Mouse (Mus musculus): ENCODE measurements around the gene Nucks1.

DNA sequence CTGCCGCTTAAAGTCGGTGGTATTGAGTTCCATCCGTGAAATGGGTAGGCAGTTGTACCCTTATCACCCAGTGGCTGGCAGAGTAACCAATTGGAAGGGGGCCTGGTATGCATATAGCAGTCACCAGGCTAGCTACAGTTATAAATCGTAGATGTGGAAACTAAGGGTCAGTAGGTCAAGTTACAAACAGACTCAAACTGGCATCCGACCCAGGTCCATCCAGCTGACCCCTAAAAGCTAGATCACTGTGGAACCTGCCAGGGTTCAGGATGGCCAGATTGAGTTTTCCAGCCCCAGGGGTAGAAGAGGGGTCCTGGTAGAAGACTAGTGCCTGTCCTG, 60.0 kb downstream of the Nucks1 start:
- TF ChIP-seq CTCF (IDR thresholded peaks at IDR 0.05; ENCODE audit: extremely low read depth, insufficient read length, insufficient replicate concordance, low read depth, low read length) (no peak), POLR2A (IDR thresholded peaks at IDR 0.05; ENCODE audit: low read depth, low read length) (no peak)
